Mouse (Mus musculus) lung, adult 2 months (tissue): ENCODE results near the gene Slc6a20b.

Experiments
- CTCF ChIP-seq: fragments of 200-500 bp; IDR thresholded peaks from 2 replicates; pipeline ENCODE4 v1.5.1; 2011; ENCODE audit warnings: mild to moderate bottlenecking, low read length, control low read depth; ENCODE audit not compliant: insufficient read depth
- POLR2A ChIP-seq: fragments of 200-500 bp; IDR thresholded peaks from 2 replicates; pipeline ENCODE4 v1.6.1; 2011; ENCODE audit warnings: low read depth, mild to moderate bottlenecking, control low read depth, low read length, borderline replicate concordance; ENCODE audit errors: extremely low read depth

DNA sequence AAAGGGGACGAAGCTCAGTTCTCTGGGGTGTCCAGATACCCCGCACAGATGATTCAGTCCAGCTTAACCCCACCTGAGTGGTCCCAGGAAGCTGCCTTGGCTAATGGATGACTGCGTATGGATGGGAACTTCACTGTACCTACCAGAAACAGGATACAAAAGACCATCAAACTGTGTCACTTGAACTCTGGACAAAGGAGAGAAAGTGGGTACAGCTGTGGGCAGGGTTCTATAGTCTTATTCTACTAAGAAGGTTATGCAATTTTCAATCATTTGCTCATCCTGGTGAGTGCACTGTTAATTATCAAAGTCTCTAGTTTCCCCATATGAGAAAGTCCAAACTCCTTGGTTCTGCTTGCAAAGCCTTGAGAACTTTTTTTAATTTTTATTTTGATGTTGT lies 628 bp upstream of the Slc6a20b start:
- TF ChIP-seq CTCF, result no peak
- no peak for TF ChIP-seq POLR2A
